Mouse (Mus musculus) lung, postnatal 36 days (tissue): ENCODE data around the gene Os9.
"Not testable (repeated sequence)": the region's sequence is repeated elsewhere in the genome, so short reads cannot be mapped to it uniquely, and the experiment has no call there.

ENCODE experiments used
- DNase-seq: peaks from one replicate; pipeline ENCODE4 v3.0.0; 2022; ENCODE audit warnings: mixed read lengths

Gene Os9

GRCm38 (mm10) chr10:127121066-127121477, at the start of gene Os9:
TSS of gene Os9 (minus strand) at chr10:127121131.
- peak; percentile 99 for DNase-seq

GRCm38 (mm10) chr10:127170002-127170401, 49.1 kb upstream of the Os9 start:
- DNase-seq = peak; percentile 47

GRCm38 (mm10) chr10:127167614-127168192, 46.8 kb upstream of the Os9 start:
- peak; percentile 68 for DNase-seq

- DNase-seq = peak; percentile 41
These were observed 46.1 kb upstream of the Os9 start for GRCm38 (mm10) chr10:127166771-127167613.

DNA sequence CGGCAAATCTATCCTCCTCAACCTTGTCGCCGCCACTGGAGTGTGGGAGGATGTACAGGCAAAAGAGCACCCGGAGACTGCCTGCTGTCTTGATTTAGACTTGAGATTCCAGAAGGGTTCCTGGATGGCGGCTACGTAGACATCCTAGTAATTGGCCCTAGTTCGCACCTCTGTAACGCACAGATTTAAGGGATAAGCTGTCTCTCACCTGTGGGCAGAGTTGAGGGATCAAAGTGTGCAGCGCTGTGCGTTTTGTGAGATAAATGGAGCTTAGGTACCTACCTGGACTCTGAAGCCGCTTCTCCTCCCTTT, 45.4 kb upstream of the Os9 start:
- DNase-seq = no peak

GRCm38 (mm10) chr10:127165654-127166403, 44.9 kb upstream of the Os9 start:
- peak; percentile 58 for DNase-seq

DNA sequence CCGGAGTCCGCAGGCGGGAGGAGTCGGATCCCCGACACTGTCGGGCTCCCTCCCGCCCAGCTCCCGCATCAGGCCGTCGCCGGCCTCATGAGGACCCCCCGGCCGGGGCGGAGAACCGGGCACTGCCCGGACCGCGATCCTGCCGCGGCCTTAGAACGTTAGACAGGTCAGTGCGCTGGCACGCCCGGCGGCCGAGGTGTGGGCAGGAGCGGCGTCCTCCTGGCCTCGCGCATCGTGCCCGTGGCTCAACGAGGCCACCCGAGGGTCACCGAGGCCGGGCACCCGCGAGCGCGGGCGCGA, 44.4 kb upstream of the Os9 start:
- DNase-seq = no peak

DNA sequence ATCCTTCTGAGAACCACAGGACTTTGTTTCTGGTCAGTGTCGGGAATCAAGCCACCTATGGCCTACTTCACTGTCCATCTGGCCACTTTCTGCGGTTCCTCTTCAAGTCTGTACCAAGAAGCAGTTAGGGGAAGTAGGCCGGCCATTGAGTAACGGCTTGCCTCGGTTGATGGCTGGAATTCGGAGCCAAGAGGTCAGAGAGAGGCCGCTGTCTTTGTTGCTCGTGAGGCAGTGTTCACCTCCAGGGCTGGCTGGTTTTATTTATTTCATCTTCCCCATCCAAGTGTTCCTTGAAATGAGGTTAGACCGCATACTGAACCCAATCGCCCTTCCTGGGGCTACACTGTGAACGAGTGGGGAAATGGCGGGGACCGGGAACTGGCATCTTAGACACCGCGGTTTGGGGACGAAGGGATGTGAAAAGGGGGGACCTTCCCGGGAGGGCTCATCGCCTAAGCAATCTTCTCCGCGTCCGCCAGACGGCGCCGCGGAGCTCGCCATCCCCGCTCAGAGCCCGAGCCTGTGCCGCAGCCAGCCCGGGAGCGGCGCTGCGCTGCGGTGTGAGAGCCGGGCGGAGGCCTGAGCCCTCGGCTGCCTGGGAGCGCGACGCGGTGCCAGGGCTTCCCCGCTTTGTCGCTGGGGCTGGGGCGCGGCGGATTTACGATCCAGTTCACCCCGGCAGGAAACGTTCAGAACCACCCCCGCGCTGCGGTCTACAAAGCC, 43.9 kb upstream of the Os9 start, which contains the start of gene B4galnt1:
Gene B4galnt1, plus strand, starts transcription at position 595 of the 723 bp plus-strand sequence.
- DNase-seq = peak; percentile 78

- DNase-seq = no peak
These were observed 43.3 kb upstream of the Os9 start for GRCm38 (mm10) chr10:127164190-127164589.

DNA sequence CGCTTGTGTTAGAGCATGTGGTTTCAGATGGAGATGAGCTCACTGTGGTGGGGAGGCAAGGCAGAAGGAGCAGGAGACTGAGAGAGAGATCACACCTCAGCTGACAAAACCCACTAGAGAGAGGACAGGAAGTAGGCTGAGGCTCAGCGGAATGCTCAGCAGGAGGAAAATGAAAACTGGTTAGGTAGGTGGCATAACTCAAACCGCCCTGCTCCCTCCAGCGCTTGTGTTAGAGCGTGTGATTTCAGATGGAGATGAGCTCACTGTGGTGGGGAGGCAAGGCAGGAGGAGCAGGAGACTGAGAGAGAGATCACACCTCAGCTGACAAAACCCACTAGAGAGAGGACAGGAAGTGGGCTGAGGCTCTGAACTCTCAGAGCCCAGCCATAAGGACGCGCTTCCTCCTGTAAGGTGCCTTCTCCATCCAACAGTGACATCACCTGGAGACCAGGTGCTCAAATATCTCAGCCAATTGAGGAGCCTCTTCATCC, 41.9 kb upstream of the Os9 start:
- DNase-seq = not testable (repeated sequence)

DNA sequence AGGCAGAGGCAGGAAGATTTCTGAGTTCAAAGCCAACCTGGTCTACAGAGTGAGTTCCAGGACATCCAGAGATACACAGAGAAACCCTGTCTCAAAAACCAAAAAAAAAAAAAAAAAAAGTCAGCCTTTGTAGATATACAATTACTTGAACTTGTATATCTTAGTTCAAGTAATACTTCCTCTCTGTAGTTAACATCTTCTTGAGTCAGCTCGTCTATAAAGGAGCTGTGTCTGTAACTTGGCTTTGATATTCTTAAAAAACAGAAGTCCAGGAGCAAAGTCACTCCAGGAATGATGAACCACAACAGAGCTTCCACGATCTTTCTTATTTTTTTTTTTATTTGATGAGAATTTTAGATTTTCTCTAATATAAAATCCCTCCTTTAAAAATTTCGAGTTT, 39.8 kb upstream of the Os9 start:
- no peak for DNase-seq

DNA sequence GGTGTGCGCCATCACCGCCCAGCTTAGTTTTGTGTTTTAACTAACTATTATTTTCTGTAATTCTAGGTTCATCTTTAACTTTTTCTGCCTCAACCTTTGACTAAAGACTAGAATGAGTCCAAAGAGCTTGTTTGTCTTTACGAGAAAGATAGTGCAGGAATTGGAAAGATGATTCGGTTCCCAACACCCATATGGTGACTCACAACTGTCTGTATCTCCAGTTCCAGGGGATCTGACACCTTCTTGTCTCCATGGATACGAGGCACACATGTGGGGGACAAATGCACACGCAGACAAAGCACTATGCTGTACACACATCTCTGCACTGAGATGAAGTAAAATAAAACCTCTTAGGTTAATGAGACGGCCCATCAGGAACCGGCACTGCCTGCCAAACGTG, 39.1 kb upstream of the Os9 start:
- no peak for DNase-seq

DNA sequence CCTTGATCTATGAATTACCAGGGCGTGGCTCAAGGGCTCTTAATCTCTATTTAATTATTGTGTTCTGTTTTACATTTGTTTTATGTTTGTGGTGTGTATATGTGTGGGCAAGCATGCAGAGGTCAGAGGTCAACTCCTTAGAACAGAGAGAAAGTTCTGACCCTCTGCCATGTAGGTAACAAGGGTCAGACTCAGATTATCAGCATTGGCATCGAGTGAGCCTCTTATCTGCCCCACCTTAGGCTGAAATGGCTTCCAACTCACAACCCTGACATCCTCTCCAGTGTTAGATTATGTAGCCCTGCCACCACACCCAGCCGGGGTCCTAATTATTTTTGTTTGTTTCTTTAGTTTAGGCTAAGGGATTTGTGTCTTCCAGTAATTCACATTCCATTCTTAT, 37.5 kb upstream of the Os9 start:
- no peak for DNase-seq

DNA sequence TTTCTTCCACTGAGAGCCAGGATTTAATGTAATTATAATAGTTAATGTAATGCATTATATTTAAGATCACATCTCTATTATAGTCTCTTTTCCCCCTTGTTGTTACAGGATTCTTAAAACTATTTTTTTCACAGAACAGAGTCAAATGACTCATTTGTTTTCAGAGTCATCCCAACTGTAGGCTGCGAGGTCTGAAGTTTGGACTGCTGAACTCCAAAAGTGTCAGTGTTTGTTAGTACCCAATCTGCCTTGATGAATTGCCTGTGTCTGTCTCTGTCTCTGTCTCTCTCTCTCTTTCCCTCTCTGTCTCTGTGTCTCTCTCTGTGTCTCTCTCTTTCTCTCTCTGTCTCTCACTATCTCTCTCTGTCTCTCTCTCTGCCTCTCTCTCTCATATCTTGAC, 35.6 kb upstream of the Os9 start:
- no peak for DNase-seq

DNA sequence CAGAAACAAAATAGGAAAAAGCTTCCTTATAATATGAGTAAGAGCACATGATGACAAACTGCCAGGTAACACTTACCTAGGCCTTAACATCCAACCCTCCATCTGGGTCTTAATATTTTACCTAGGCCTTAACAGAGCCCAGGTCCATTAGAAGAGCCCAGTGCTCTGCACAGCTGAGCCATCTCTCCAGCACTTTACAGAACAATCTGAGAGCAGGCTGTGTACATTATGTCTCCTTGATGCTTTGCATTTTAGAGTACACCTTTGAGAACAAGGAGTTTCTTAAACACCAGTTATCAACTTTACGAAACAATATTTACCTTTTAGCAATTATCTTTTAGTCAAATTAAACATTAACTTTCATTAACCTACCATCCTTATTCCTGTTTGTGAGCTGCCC, 35.2 kb upstream of the Os9 start:
- no peak for DNase-seq

- DNase-seq = no peak
These were observed 33.7 kb upstream of the Os9 start for GRCm38 (mm10) chr10:127154652-127155051.

- DNase-seq = no peak
These were observed 33.3 kb upstream of the Os9 start for GRCm38 (mm10) chr10:127154241-127154640.

DNA sequence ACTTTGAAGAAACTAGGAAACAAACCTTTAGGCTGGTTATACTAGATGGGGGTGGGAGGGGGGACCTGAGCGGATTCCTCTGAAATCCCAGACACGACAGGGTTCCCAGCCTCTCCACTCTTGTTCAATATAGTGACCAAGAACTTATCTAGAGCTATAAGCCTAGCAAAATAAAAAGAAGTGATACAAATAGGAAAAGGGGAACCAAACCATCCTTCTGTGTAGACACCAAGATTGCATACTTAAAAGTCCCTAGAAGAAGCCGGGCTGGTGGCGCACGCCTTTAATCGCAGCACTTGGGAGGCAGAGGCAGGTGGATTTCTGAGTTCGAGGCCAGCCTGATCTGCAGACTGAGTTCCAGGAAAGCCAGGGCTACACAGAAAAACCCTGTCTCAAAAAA, 32.4 kb upstream of the Os9 start:
- DNase-seq = no peak

- not testable (repeated sequence) for DNase-seq
These were observed 31.6 kb upstream of the Os9 start for GRCm38 (mm10) chr10:127152556-127152955.

GRCm38 (mm10) chr10:127151233-127151632, 30.3 kb upstream of the Os9 start:
- peak; percentile 50 for DNase-seq

DNA sequence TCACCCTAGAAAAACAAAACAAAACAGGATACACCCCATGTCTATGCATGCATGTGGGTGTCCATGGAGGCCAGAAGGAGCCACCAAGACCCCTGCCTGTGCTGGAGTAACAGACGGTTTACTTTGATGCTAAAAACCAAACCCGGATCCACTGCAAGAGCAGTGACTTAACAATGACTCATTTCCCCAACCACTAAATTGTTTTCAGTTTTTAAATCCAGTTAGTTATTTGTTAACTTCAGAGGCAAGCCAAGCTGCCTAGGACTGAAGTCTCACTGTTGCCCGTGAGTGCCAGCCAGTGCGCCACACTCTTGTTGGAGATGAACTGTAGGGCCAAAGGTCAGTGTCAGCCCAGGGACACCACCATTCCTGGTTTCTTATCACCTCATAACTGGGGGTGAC, 29.5 kb upstream of the Os9 start:
- no peak for DNase-seq

- DNase-seq = peak; percentile 44
These were observed 26.2 kb upstream of the Os9 start for GRCm38 (mm10) chr10:127147135-127147534.

DNA sequence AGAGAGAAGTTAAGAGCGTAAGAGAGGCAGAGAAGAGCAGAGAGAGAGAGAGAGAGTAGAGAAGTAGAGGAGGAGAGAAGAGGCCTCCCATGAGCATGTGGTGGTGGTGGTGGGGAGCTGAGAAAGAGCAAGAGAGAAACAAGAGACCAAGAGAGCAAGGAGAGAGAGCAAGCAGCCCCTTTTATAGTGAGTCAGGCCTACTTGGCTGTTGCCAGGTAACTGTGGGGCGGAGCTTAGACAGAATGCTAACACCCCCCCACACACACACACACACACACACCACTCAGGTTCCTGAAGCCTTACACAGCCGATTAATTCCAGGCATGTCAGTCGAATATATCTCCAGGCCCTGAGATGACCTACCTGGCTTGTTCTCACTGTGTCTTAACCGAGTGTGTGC, 24.4 kb upstream of the Os9 start:
- DNase-seq = no peak
